Mouse (Mus musculus) thymus, postnatal 36 days (tissue): ENCODE measurements around the gene Cstad.

Source experiments
- DNase-seq, 2 experiments: peaks; one replicate each; pipeline ENCODE4 v3.0.0; 2022; ENCODE audit warnings: mixed read lengths in 2 of 2

Gene Cstad

DNA sequence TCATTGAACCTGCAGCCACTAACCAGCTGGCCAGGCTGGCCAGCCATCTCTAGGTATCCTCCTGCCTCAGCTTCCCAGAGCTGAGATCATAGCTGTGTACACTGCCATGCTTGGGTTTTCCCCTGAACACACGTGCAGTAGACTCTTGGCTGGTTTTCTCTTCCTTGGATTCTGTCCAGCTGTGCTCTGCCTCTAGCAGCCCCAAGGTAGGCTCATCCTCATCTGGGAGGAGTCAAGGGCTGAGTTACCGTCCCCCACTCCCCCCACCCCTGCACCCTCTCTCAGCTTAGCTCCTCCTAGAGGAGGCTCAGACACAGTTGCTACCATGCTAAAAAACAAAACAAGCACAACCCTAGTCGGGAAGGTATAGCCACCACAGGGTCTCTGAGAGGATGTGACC lies 4.8 kb downstream of the Cstad start:
- DNase-seq: no peak

DNA sequence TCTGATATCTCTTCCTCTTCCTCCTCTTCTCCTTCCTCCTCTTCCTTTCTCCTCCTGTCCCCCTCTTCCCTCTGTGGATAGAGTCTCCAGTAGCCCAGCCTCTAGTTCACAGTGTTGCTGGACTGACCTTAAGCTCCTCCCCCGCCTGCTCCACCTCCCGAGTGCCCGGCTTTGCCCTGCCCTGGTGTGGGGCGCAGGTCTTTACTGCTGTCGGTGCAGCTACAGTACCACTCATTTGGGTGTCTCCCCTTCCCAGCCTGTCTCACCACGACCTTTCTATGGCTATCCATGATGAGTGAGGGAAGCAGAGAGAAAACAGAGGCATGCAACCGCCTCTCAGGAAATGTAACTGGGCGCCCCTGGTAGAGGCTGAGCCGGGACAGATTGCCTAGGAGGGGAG lies 5.5 kb downstream of the Cstad start:
- DNase-seq: no peak

DNA sequence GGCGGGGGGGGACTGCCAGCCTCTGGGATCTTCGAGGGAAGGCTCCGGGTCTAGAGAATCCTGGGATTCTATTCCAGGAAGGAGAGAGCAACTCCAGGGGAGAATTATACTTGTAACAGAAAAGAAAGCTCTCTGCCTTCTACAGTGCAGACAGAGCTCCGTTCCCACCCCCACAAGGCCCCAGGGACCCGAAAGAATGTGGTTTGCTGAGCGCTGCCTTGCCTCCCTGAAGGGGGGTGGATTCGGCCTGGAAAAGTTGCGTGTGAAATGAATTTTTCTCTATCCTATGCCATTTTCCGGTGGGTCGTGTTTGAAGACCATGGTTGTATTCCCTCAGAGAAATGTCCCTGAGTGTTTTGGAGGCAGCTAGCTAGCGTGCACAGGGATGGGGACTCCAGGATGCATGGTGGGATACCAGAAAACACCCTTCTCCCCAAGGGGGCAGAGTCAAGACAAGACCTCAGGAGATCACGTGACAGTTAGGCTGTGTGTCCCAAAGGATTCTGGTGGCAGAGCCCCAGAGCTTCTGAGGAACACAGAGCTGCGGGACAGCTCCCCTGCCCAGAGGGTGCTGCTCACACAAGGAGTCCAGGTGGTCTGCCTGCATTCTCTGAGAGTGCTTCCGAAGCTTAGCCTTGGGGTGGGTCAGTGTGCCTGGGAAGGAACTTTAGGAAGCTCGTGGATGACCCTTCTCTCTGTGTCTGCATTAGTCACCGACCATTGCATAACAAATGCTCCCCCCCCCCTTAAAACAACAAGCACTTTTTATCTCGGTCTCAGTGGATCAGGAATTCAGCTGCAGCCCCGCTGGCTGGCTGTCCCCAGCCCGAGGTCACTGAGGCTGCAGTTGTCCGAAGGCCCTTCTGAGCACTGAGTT lies 6.4 kb downstream of the Cstad start:
- no peak for DNase-seq

DNA sequence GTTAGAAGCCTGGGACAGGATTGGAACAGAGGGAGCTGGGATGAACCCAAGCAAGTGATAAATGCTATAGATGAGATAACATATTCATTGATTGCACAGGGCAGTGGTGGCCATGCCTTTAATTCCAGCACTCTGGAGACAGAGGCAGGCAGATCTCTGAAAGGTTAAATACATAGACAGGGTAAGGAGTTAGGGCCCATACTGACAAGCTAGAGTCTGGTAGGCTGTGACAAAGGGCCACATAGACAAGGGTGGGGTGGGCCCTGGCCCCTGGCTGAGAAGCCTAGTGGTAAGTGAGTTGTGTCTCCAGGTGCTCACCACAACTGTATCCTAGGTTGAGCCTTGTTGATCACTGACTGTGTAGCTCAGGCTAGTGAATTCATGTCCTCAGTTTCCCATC lies 7.6 kb downstream of the Cstad start:
- no peak for DNase-seq

DNA sequence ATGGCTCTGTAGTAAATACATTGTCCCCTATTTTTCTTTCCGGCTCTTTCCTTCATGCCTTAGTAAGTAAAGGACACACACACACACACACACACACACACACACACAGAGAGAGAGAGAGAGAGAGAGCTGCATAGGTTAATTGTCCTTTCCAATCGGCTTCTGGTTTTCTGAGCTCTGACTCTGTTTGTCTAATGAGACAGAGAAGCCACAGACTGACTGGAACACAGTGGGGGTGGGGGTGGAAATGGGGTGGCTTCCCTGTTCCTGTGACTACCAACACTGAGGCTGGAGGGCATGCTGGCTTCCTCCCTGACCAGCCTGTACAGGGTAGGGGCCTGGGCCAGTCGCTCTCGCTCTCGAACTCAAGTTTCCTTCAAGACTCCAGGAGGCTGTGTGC lies 8.9 kb downstream of the Cstad start:
- no peak for DNase-seq

DNA sequence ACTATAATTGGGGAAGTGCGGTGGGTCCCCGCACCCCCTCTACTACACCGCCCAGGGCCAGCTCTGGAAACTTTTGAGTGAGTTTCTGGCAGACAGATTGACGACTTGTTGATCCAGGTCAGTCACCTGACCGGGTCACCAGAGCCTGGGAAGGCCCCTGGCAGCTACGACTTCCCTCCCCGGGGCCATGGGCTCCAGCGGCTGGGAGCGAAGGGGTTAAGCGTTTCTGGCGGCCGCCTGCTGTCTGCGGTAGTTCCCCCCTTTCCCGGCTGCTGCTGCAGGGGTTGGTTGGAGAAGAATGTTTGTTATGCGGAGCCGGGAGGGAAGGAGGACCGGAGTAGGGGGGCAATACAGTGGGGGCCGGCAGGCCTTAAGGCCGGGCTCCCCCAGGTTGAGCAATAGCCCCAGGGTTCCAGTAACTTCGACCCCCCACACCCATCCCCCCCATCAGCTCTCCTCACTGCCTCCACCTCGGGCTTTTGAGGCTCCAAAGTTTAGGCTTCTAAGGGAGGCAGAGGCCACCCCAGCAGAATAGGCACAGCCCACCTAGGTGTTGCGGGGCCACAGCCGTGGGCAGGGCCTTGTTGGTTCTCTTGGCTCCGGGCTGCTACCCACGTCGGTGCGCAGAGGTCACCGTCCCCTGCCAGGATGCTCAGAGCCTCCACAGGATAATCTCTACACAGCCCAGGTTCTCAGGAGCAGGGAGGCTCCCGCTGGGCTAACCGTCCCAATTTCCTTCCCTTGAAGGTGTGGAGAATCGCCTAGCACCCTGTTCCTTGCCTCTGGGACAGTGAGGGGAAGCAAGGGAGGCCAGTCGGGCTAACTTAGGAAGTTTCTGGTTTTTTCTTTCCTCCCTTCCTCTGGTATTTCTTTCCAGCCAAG lies 10.3 kb downstream of the Cstad start:
- DNase-seq: no peak

DNA sequence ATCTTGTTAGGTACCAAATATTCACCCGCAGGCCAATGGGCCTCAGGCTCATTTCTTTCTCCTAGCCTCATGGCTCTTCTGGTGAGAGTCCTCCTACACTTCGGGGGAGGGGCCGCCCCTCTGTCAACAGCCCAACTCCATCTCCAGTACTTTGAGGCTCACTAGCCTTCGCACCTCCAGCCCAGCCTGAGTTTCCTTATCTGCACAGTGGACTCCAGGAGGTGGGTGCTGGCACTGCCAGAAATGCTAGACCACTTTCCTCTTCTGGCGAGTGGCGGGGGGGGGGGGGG lies 10.9 kb downstream of the Cstad start:
- DNase-seq: no peak

DNA sequence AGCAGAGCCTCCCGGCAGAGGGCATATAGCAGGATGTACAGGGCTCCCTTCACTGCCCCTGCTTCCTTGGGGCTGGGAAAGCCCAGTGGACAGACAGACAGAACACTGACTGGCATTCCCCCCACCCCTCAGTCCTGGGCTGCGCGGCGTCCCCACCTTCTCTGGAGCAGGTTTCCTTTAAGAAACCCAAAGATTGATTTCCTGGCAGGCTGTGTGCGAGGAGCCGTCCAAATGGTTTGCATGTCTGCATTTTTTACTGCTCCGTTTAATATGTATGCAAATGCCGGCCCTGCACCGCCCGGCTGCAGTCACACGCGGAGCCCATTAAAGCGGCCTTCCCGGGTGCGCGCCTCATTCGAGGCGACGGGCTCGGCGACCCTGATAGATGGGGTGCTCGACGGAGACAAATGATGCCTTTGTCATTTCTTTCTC lies 11.8 kb downstream of the Cstad start:
- no peak for DNase-seq

DNA sequence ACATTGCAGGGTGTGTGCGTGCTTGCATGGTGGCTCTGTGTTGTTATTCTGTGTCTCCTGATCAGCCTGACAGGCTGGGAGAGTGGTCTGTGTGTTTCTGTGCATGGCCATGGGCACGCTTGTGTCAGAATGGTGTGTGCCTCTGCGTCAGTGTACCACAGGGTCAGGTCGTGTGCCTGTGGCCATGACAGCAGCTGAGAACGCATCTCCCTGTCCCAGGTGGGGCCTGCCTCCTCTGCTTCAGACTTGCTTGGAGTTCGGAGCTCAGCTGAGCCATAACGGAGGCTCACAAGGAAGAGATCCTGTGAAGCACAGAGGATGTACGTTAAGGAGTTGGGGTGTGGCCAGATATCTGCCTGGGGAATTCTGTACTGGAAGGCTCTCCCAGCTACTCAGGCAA lies 13.1 kb downstream of the Cstad start:
- DNase-seq: no peak

DNA sequence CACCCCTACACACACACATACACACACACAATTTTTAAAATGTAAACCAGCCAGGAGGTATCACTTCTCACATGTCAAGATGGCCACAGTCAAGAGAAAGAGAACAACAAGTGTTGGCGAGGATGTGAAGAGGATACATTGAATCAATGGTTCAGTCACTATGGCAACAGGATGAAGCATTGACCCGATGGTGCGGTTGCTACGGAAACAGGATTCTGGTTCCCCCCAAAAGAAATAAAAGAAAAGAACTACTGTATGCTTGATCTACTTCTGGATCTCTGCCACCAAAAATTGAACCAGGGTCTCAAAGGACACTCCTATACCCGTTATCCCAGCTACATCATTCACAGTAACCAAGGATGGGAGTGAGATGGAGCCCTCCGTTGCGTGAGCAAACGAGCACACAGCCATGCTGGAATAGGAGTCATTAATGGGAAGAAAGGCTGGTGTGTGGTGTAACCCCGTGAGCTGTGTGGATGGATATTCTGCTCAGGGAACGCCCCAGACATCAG lies 13.9 kb downstream of the Cstad start:
- DNase-seq: no peak

DNA sequence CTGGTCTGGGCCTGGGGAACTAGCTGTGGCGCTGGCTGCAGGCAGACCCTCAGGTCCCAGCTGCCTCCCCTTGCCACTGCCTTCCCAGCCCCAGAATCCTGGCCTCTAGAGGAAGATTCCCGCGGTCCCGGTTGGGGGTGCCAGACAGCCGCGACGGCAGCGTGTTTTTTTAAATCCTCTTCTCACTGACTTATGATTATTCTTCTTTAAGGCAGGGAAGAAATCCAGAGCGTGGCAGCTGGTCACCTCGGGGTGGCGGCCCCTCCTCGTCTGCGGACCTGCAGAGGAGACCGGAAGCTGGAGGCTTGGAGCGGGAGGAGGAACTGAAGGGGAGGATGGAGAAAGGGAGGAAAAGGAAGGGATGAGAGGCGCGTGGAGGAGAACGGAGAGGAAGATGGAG lies 18.7 kb downstream of the Cstad start:
- DNase-seq: no peak

DNA sequence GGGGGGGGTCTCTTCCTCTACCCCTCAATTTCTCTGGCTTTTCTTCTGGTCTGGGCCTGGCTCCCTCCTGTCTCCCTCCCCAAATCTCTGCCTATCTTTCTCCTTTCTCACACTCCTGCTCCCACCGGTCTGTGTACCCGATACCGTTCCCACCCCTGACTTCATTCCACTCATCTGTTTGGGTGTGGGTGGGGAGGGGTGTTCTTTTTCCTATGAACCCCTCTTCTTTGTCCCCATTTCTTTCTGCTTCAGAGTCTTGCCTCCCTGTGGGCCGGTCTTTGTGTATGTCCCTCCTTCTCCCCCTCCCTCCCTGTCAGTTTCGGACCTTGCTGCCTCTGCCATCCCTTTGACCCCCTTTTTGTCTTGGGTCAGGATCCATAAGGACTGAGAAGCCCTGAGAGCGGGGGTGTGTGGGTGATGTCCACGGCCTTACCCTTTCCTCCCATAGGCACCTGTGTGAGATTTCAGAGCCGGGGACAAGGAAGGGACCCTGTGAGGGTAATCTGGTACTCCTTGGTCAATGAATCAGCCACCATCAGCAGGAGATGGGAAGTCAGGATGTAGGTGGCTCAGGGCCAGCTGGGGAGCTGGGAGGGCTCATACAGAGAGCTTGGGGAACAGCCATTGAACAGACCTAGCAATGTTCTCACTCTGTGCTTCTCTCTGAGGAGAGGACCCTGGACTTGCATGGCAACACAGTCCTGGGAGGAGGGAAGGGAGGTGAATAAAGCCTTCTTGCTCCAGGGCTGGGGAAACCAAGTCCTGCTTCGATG lies 19.5 kb downstream of the Cstad start:
- no peak for DNase-seq

DNA sequence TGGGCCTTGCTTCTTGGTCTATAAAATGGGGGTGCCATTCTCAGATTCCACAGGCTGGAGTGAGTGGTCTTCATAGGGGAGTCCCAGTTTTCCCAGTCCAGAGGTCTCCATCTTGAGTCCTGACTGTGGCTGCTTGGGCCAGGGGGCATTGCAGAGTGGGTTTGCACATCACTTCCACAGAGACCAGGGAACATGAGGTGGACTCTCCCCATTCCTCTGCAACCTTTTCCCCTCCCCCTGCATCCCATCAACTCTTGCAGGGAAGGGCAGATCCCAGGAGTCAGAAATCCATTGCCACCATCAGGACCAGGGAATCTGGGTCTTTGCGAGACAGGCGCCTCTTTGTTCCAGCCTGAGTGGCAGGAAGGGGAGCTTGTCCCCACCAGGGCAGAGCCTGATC lies 21.0 kb downstream of the Cstad start:
- DNase-seq: no peak

DNA sequence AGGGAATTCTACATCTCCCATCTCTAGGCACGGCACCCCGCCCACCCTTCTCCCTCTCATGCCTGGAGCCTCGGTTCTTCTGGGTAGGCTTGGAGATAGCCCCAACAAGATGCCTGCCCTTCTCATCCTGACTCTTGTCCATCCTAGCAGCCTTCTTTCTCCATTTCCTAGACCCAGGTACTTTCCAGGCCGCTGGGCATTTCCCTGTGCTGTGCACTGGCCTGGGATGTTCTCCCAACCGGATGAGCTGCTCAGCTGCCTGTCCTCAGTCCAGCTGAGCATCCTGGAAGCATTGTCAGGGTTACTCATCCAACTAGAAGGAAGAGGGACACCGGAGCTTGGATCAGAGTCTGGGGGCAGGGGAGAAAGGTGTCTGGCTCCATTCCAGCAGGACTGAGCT lies 21.6 kb downstream of the Cstad start:
- no peak for DNase-seq

DNA sequence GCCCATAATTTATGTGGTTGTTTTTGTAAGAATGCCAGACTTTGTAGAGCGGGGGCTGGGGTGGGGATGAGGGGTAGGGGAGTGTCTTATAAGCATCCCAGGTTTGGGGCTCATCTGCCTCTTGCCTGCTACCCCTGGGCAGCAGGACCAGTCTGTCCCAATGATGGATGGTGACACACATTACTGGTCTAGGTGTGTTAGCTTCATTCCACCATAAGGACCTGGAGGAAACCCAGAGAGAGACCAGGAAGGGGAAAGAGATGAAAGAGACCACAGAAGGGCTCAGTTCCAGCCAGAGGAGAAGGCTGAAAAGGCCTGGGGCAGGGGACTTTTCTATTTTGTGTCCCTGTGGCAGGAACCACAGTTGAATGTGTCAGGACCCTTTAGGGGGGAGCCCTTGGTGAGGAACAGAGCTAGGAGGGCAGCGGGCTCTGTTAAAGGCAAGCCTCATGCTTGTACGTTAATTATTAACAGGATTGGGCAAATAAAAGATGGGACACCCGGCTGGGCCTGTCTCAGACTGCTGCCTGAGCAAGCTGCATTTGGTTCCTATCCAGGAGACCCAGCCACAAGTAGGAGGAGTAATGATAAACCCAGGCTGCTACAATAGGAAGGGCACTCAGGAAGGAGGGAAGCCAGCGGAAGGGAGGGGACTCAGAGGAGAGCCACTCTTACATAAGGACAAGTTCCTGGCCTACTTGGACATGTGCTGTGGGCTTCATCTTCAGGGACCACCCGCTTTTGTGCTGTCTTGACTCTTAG lies 23.8 kb downstream of the Cstad start:
- no peak for DNase-seq

DNA sequence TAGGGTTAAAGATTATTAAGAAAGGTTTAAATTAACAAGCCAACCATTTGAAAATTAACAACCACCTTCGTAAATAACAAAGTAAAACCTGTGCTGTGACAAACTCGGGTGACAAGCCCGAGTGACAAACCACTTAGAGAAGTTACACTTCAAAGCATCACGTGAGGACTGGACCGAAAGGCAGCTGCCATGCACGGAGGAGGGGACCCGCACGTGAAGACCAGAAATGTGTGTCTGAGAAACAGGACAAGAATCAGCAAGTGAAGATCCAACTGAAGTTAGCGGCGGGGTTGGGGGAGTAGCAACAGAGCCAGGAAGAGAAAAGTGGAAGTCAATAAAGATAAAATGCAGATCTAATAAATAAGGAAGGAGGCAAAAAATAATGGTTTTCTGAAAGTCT lies 29.0 kb downstream of the Cstad start:
- no peak for DNase-seq

DNA sequence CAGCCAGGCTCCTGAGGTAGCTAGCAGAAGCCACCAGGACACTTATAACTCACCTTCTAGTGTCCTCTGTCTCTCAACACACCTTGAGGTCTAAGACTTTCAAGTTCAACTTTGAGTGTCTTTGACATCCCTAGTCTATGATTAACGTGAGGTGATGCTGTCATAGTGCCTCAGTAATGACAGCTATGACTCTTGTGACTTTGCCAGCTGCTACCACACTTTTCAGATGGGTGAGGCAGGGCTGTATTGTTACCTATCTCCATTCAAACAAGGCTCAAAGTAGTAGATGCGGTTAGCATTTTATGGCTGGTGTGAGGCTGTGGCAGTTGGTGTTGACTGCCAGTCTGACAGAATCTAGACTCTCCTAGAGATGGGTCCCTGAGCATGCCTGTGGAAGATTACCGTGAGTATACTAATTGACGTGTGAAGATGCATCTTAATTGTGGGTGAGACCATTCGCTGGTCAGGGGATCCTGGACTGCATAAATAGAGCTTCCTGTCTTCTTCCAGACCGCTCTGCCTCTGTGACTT lies 30.5 kb downstream of the Cstad start:
- DNase-seq: no peak

DNA sequence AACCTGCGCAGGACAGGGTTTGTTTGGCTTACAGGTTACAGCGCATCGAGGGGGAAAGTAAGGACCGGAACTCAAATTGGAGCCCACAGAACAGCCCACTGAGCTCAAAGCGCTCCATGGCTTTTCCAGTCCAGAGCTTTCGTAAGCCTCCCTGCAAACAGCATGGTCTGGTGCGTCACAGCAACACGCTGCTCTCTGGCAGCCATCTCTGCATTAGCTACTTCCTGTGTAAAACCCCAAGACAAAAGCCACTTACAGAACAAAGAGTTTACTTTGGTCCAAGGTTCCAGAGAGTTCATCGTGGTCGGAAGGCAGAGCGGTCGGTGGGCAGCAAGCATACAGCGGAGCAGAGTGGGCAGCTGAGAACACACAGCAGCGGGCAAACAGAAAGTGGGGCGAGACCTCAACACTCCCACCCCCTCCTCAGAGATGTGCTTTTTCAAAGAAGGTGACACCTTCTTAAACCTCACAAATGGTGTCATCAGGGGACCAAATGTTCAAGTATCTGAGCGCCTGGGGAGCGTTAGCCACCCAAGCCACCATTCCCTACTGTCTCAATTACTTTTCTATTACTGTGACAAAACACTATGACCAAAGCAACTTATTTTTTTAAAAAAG lies 31.3 kb downstream of the Cstad start:
- peak; percentile 40 to 41 for DNase-seq

DNA sequence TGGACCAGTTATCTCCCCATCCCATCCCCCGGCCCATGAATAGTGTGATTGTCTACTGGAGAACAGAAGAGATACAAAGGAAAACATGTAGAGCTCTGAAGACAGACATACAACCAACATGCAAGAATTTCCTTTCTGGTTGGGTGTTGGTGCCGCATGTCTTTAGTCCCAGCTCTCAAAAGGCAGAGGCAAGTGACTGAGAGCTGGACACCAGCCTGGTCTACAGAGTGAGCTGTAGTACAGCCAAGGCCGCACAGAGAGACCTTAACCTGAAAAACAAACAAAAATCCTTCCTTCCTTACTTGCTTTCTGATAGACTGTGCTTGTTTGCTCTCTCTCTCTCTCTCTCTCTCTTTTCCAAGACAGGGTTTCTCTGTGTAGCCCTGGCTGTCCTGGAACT lies 32.5 kb downstream of the Cstad start:
- DNase-seq: no peak

DNA sequence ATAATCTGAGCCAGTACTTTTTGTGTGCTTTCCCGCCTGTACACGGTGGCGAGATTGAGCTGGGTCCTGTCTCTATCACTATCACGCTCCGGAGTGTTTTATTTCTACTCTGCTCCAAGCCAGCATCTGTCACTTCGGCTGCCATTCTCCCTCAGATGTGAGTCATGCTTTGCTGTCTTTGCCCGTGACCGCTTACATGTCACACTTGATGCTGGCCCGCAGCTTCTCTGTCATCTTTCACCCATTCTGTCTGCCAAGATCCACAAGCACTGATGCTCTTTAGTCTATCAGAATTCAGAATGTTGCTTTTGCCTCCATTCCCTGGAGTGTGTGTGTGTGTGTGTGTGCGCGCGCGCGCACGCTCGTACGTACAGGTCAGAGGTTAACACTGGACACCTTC lies 33.5 kb downstream of the Cstad start:
- no peak for DNase-seq

DNA sequence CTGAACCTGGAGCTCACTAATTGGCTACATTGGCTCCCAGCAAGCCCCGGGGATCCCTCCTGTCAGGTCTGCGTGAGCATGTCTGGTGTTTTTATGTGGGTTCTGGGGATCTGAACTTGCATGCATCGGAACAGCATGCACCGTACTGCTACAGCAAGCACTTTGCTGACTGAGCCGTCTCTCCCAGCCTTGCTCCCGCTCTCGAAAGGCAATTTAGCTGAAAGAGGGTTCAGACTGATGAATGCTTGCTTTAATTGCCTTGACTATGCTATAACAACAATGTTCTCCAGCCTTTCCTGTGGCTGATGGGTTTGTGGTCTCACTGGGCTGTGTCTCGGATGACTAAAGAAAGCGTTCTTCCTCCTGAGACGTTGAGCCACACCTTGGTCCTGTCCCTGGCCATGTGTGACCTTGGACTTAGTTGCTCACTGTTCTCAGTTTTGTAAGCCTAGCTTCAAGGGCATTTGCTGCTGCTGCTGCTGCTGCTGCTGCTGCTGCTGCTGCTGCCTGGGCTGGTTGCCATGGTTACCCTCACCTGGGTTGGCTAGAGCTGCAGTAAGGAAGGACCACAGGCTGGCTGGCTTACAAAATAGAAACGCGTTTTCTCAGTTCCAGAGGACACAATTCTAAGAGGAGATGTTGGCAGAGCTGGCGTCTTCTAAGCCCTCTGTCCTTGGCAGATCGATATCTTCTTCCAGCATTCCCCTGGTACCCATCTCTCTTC lies 34.4 kb downstream of the Cstad start:
- DNase-seq: no peak
